Mouse (Mus musculus): ENCODE measurements around the gene Atg2b. TPM values are rescaled to one million over a fixed set of nuclear protein-coding genes. Genes with fewer than 3 reads are reported as not detected.
A peak's percentile ranks its signal among the peaks of the same experiment; 100 is the strongest.

Gene Atg2b
- 6.7 and 8.3 TPM in 2 replicates for polyA plus RNA-seq (2015; fragmentation: Nextera tagmentation; extraction: Ambion mirVana)

GRCm38 (mm10) chr12:105685001-105685691, at the start of gene Atg2b:
Gene Atg2b (minus strand): TSS chr12:105685211.
- peak within 1 kb of the TSS; percentile 94 for H3K4me3 ChIP-seq
- H3K36me3 ChIP-seq: peaks cover 5% of the 10 kb centered on the region; the same call in 1 of the 2 replicates
- under 1% methylated on average over 70 of the region's 73 CpGs for WGBS
- H3K9me3 ChIP-seq (replicated peaks): no peaks in the 10 kb centered on the region
- H3K4me2 ChIP-seq: peak within 1 kb of the TSS; percentile 90
- peak; percentile 89 for ATAC-seq (replicated peaks; ENCODE audit: insufficient number of reproducible peaks, insufficient read depth, low FRiP score, low read depth)
- H3K27me3 ChIP-seq: no peaks in the 10 kb centered on the region
- H3K4me1 ChIP-seq (replicated peaks): peaks cover 17% of the 10 kb centered on the region
- H3K9ac ChIP-seq: peak within 1 kb of the TSS; percentile 82
- H3K27ac ChIP-seq: peak within 1 kb of the TSS; percentile 93

DNA sequence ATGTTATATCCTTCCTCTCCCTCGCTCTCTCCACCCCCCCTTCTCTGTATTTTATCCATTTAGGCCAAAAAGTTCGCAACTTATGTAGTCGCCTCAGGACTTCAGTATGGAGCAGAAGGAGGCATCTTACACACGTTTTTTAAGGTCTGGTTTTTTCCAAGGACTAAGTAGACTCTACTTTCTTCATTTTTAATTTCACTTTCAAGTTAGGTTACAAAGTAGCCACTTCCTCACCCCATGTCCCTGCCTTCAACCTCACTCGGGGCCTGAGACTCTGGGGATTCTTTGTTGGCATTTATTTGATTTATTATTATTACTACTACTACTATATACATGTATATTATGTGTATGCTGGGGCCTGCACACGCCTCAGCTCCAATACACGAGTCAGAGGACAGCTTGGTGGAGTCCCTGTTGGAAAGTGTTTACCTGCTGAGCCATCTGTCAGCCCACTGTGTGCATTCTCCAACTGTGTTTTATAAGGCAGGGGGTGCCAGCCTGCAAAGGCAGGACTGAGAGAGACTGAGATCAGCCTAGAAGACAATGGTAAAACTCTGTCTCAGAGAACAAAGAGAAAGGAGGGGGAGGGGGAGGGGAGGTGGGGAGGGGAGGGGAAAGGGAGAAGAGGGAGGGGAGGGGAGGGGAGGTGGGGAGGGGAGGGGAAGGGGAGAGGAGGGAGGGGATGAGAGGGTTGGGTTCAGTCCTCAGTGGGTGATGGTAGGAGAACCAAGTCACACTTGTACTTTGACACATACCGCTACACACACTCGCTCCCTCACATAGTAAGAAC, 48.6 kb upstream of the Atg2b start:
- Histone ChIP-seq H3K4me1 (replicated peaks) (no peaks in the 10 kb centered on the region), H3K9ac (no peak overlapping the region), H3K4me2 (no peak overlapping the region), H3K9me3 (replicated peaks) (no peaks in the 10 kb centered on the region), H3K27ac (no peak overlapping the region), H3K4me3 (no peak overlapping the region), H3K27me3 (no peaks in the 10 kb centered on the region), H3K36me3 (no peaks in the 10 kb centered on the region)
- ATAC-seq (replicated peaks; ENCODE audit: insufficient number of reproducible peaks, insufficient read depth, low FRiP score, low read depth): no peak
- 76% methylated on average over 9 of the region's 9 CpGs for WGBS

DNA sequence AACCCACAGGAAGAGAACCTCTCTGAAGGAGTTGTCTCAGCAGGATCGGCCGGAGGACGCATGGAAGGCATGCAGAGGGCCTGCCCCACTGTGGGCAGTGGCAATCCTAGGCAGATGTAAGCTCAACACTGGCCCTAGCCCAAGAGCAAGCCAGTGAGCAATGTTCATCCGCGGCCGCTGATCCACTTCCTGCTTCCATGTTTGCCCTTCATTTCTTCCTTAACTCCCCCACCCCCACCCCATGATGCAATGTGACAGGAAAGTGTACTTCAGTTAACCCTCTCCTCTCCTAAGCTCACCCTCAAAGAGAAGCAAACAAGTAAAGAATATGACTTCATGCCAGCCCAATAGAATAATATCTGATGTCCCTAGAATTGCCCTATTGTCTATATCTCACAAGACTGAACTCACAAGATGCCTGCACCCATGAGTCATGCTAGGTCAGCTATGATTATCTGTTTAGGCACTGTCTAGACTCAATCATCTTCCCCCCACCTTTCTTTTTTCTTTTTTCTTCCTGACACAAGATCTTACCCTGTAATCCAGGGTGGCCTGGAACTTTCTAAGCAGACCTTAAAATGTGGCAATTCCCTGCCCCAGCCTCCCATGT, 45.9 kb upstream of the Atg2b start:
- Histone ChIP-seq H3K4me1 (replicated peaks) (no peaks in the 10 kb centered on the region), H3K27me3 (no peaks in the 10 kb centered on the region), H3K4me3 (no peak overlapping the region), H3K4me2 (no peak overlapping the region), H3K9ac (no peak overlapping the region), H3K27ac (no peak overlapping the region), H3K9me3 (replicated peaks) (no peaks in the 10 kb centered on the region), H3K36me3 (no peaks in the 10 kb centered on the region)
- no peak for ATAC-seq (replicated peaks; ENCODE audit: insufficient number of reproducible peaks, insufficient read depth, low FRiP score, low read depth)
- 74% methylated on average over 6 of the region's 6 CpGs for WGBS

GRCm38 (mm10) chr12:105727964-105728363, 43.0 kb upstream of the Atg2b start:
- Histone ChIP-seq H3K27ac (no peak overlapping the region), H3K27me3 (no peaks in the 10 kb centered on the region), H3K9ac (no peak overlapping the region), H3K9me3 (replicated peaks) (no peaks in the 10 kb centered on the region), H3K4me2 (no peak overlapping the region), H3K4me3 (no peak overlapping the region), H3K36me3 (no peaks in the 10 kb centered on the region), H3K4me1 (replicated peaks) (no peaks in the 10 kb centered on the region)
- 27% methylated on average over 8 of the region's 8 CpGs for WGBS
- no peak for ATAC-seq (replicated peaks; ENCODE audit: insufficient number of reproducible peaks, insufficient read depth, low FRiP score, low read depth)

GRCm38 (mm10) chr12:105727268-105727667, 42.3 kb upstream of the Atg2b start:
- ATAC-seq (replicated peaks; ENCODE audit: insufficient number of reproducible peaks, insufficient read depth, low FRiP score, low read depth): no peak
- H3K4me2 ChIP-seq: no peak overlapping the region
- no peak overlapping the region for H3K27ac ChIP-seq
- H3K9ac ChIP-seq: no peak overlapping the region
- no peaks in the 10 kb centered on the region for H3K9me3 ChIP-seq (replicated peaks)
- WGBS: 80% methylated on average over 3 of the region's 3 CpGs
- H3K4me1 ChIP-seq (replicated peaks): no peaks in the 10 kb centered on the region
- H3K4me3 ChIP-seq: no peak overlapping the region
- no peaks in the 10 kb centered on the region for H3K36me3 ChIP-seq
- 0 out of 2 replicates have a peak, but pooled peaks cover 3% of the 10 kb centered on the region for H3K27me3 ChIP-seq

GRCm38 (mm10) chr12:105725736-105726135, 40.7 kb upstream of the Atg2b start:
- Histone ChIP-seq H3K27me3 (0 out of 2 replicates have a peak, but pooled peaks cover 3% of the 10 kb centered on the region), H3K9ac (no peak overlapping the region), H3K36me3 (no peaks in the 10 kb centered on the region), H3K4me1 (replicated peaks) (no peaks in the 10 kb centered on the region), H3K27ac (no peak overlapping the region), H3K9me3 (replicated peaks) (no peaks in the 10 kb centered on the region), H3K4me3 (no peak overlapping the region), H3K4me2 (no peak overlapping the region)
- WGBS: 71% methylated on average over 13 of the region's 13 CpGs
- no peak for ATAC-seq (replicated peaks; ENCODE audit: insufficient number of reproducible peaks, insufficient read depth, low FRiP score, low read depth)

DNA sequence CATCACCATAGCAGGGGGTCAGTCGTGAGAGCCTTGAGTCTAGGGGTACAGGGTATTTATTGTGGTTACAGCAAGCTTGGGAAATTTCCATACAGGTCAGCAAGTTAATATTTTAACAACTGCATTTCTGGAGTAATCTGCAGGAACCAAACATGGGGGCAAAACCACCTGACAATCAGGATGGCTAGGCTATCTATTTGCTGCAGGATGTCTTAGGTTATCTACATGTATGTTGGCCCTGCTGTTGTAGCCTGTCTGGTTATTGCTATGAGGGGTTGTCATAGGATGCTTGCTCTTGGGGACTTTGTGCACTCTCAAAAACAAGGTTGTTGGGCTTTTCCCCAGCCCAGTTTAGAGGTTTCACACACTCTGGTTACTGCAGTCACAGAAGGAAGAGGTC, 39.6 kb upstream of the Atg2b start:
- no peak for ATAC-seq (replicated peaks; ENCODE audit: insufficient number of reproducible peaks, insufficient read depth, low FRiP score, low read depth)
- H3K27ac ChIP-seq: no peak overlapping the region
- H3K4me1 ChIP-seq (replicated peaks): no peaks in the 10 kb centered on the region
- H3K4me3 ChIP-seq: no peak overlapping the region
- H3K9ac ChIP-seq: no peak overlapping the region
- H3K27me3 ChIP-seq: 0 out of 2 replicates have a peak, but pooled peaks cover 3% of the 10 kb centered on the region
- 42% methylated on average over 1 of the region's 1 CpGs for WGBS
- H3K36me3 ChIP-seq: no peaks in the 10 kb centered on the region
- no peaks in the 10 kb centered on the region for H3K9me3 ChIP-seq (replicated peaks)
- no peak overlapping the region for H3K4me2 ChIP-seq

GRCm38 (mm10) chr12:105722657-105723056, 37.6 kb upstream of the Atg2b start:
- no peak overlapping the region for H3K4me3 ChIP-seq
- ATAC-seq (replicated peaks; ENCODE audit: insufficient number of reproducible peaks, insufficient read depth, low FRiP score, low read depth): no peak
- WGBS: 2% methylated on average over 5 of the region's 5 CpGs
- no peaks in the 10 kb centered on the region for H3K4me1 ChIP-seq (replicated peaks)
- H3K27ac ChIP-seq: no peak overlapping the region
- no peak overlapping the region for H3K4me2 ChIP-seq
- H3K27me3 ChIP-seq: 0 out of 2 replicates have a peak, but pooled peaks cover 3% of the 10 kb centered on the region
- H3K36me3 ChIP-seq: no peaks in the 10 kb centered on the region
- H3K9me3 ChIP-seq (replicated peaks): no peaks in the 10 kb centered on the region
- H3K9ac ChIP-seq: no peak overlapping the region

- WGBS: 54% methylated on average over 14 of the region's 14 CpGs
- no peak overlapping the region for H3K27ac ChIP-seq
- H3K4me1 ChIP-seq (replicated peaks): no peaks in the 10 kb centered on the region
- no peak overlapping the region for H3K4me3 ChIP-seq
- H3K9ac ChIP-seq: no peak overlapping the region
- H3K27me3 ChIP-seq: 0 out of 2 replicates have a peak, but pooled peaks cover 3% of the 10 kb centered on the region
- H3K4me2 ChIP-seq: no peak overlapping the region
- H3K36me3 ChIP-seq: no peaks in the 10 kb centered on the region
- no peaks in the 10 kb centered on the region for H3K9me3 ChIP-seq (replicated peaks)
- ATAC-seq (replicated peaks; ENCODE audit: insufficient number of reproducible peaks, insufficient read depth, low FRiP score, low read depth): no peak
Measured at GRCm38 (mm10) chr12:105721452-105722132, 36.6 kb upstream of the Atg2b start.

DNA sequence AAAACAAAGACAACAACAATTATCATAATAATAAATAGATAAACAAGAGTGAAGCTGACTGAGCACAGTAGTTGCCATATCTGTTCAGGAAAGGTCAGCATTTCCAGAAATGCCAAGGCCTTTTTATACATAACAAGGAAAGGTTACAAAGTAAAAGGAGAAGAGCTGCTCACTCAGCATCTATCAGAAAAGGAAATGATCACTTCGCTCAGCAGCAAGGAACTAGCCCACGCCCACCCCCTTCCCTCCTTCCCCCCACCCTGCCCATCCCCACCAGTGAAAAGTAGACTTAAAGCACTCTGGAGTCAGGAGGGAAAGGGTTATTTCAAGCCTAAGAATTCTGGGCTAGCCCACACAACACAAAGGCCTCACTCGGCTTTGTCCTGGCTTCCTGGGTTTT, 35.2 kb upstream of the Atg2b start:
- Histone ChIP-seq H3K27ac (no peak overlapping the region), H3K36me3 (no peaks in the 10 kb centered on the region), H3K9ac (no peak overlapping the region), H3K4me1 (replicated peaks) (no peaks in the 10 kb centered on the region), H3K4me2 (no peak overlapping the region), H3K27me3 (0 out of 2 replicates have a peak, but pooled peaks cover 3% of the 10 kb centered on the region), H3K4me3 (no peak overlapping the region), H3K9me3 (replicated peaks) (no peaks in the 10 kb centered on the region)
- no peak for ATAC-seq (replicated peaks; ENCODE audit: insufficient number of reproducible peaks, insufficient read depth, low FRiP score, low read depth)
- WGBS: 65% methylated on average over 3 of the region's 3 CpGs

DNA sequence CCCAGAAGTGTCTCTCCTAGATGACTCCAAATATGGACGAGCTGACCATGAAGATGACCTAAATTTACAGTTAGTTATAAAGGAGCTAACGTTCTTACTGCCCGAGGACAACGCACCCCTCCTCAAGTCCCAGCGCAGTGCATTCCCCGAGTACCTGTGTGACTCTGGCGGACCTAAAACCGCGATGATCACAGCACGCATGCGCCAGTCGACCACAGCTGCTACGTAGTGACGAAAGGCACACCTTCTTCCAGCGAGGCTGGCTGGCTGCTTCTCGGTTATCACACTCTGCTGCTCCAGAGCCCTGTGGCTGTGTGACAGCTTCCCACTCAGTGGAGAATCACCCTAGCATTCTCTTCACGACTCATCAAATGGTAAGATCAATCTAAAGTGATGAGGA, 33.6 kb upstream of the Atg2b start:
- no peak for ATAC-seq (replicated peaks; ENCODE audit: insufficient number of reproducible peaks, insufficient read depth, low FRiP score, low read depth)
- Histone ChIP-seq H3K4me3 (0 out of 2 replicates have a peak overlapping the region, but pooled peaks have one; percentile 18), H3K36me3 (no peaks in the 10 kb centered on the region), H3K4me2 (peak overlapping the region; percentile 46), H3K9ac (no peak overlapping the region), H3K27me3 (0 out of 2 replicates have a peak, but pooled peaks cover 3% of the 10 kb centered on the region), H3K27ac (no peak overlapping the region), H3K4me1 (replicated peaks) (no peaks in the 10 kb centered on the region), H3K9me3 (replicated peaks) (no peaks in the 10 kb centered on the region)
- WGBS: 55% methylated on average over 17 of the region's 17 CpGs

All from heart, embryonic 15.5 days (tissue).